8 mouse cellular contexts compared by ENCODE assay signal in the genomic region with DNA sequence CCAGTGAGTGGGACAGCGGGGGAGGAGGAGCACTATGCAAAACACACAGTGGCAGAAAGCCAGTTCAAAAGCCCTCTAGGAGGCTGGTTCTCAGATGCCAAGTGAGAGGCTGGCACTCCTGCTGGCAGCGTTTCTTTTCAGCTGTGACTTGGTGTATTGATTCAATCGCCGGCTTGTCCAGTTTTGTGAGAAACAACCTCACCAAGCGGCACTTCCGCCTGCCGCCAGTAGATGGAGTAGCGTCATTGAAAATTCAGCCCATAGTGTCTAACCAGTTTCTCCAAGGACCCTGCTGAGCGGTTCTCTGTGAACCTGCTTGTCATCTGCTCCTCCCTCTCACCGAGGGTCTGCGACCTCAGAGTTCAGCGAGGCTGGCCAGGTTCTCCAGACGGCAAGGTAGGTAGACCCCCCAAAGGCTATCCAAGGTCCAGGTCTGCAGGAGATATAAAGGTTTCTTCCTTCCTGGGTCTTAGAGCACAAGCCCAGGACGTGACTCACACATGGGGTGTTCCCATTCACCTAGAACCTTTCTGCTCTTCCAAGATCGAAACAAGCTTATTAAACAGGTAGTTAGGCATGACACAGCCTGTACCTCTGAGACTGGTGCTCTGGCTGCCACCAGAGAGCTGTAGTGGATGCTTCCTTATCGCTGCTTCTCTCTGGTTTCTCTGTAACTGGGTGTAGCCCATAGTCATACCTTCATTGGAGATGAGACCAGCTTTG. TPM values are rescaled to one million over a fixed set of nuclear protein-coding genes. Genes with fewer than 3 reads are reported as not detected.
DNase-seq lines count a peak whose midpoint lies in the region; ATAC-seq and TF ChIP-seq lines count a peak whose summit lies in the region.

No protein-coding gene starts in this region.

- no peak for TF ChIP-seq POLR2A in bone marrow macrophage, adult 2 months (IDR thresholded peaks at IDR 0.05; ENCODE audit: borderline replicate concordance, low read depth, low read length)
- TF ChIP-seq POLR2A in embryonic fibroblast, embryonic 13.5 days (IDR thresholded peaks at IDR 0.05; ENCODE audit: low read depth, low read length) = no peak

- H3K4me3 ChIP-seq in bone marrow macrophage, adult 2 months (ENCODE audit: insufficient read depth, low read length) = peak overlapping the region; percentile 17; the same call in 1 of the 2 replicates
- no peak overlapping the region for H3K4me3 ChIP-seq in embryonic fibroblast, embryonic 13.5 days (ENCODE audit: insufficient read depth, low read length)
- peak overlapping the region; percentile 21 for H3K4me3 ChIP-seq in heart, embryonic 11.5 days (ENCODE audit: low read depth, low read length)
- no peak overlapping the region for H3K4me3 ChIP-seq in kidney, postnatal 0 days (replicated peaks; ENCODE audit: low read depth, low read length)
- no peak overlapping the region for H3K4me3 ChIP-seq in liver, embryonic 11.5 days (ENCODE audit: low read depth, low read length)
- no peak overlapping the region for H3K4me3 ChIP-seq in stomach, embryonic 14.5 days (ENCODE audit: low read depth, low read length)

- peak; percentile 81 for TF ChIP-seq CTCF in bone marrow macrophage, adult 2 months (IDR thresholded peaks at IDR 0.05; ENCODE audit: low read depth, low read length)
- peak; percentile 75 for TF ChIP-seq CTCF in embryonic fibroblast, embryonic 13.5 days (IDR thresholded peaks at IDR 0.05; ENCODE audit: borderline replicate concordance, insufficient read depth, low read length)
- peak; percentile 97 for TF ChIP-seq CTCF in kidney, postnatal 0 days (IDR thresholded peaks at IDR 0.05; ENCODE audit: low read depth)

- no peak overlapping the region for H3K27ac ChIP-seq in bone marrow macrophage, adult 2 months (ENCODE audit: insufficient read depth, low read depth, low read length)
- H3K27ac ChIP-seq in embryonic fibroblast, embryonic 13.5 days (ENCODE audit: insufficient read depth, low read length) = no peak overlapping the region; the same call in 1 of the 2 replicates
- no peak overlapping the region for H3K27ac ChIP-seq in heart, embryonic 11.5 days (ENCODE audit: low read depth, low read length)
- H3K27ac ChIP-seq in kidney, postnatal 0 days = no peak overlapping the region
- no peak overlapping the region for H3K27ac ChIP-seq in liver, embryonic 11.5 days (ENCODE audit: low read depth, low read length)
- H3K27ac ChIP-seq in stomach, embryonic 14.5 days (ENCODE audit: low read length) = no peak overlapping the region

- peak overlapping the region; percentile 64 for H3K4me2 ChIP-seq in heart, embryonic 11.5 days
- peak overlapping the region; percentile 6 for H3K4me2 ChIP-seq in kidney, postnatal 0 days (ENCODE audit: low read length)
- H3K4me2 ChIP-seq in liver, embryonic 11.5 days = peak overlapping the region; percentile 43
- H3K4me2 ChIP-seq in stomach, embryonic 14.5 days (replicated peaks; ENCODE audit: low read depth, low read length) = peak overlapping the region; percentile 42

- no peaks in the 10 kb centered on the region for H3K9me3 ChIP-seq in heart, embryonic 11.5 days (replicated peaks; ENCODE audit: control insufficient read depth, low read length)
- H3K9me3 ChIP-seq in kidney, postnatal 0 days (replicated peaks; ENCODE audit: low read length) = no peaks in the 10 kb centered on the region
- H3K9me3 ChIP-seq in liver, embryonic 11.5 days (ENCODE audit: control insufficient read depth, low read length) = no peaks in the 10 kb centered on the region
- H3K9me3 ChIP-seq in stomach, embryonic 14.5 days (ENCODE audit: control insufficient read depth, low read depth, low read length) = no peaks in the 10 kb centered on the region

- ATAC-seq in heart, embryonic 11.5 days (replicated peaks; ENCODE audit: insufficient number of reproducible peaks, low FRiP score, low TSS enrichment) = no peak
- ATAC-seq in kidney, postnatal 0 days (replicated peaks; ENCODE audit: low FRiP score, low read depth) = no peak
- ATAC-seq in liver, embryonic 11.5 days (replicated peaks; ENCODE audit: low FRiP score) = no peak
- no peak for ATAC-seq in stomach, embryonic 14.5 days (ENCODE audit: insufficient number of reproducible peaks, insufficient read depth, low FRiP score, low read depth)

- DNase-seq in B cell, adult 2 months = peak; percentile 92 to 93
- DNase-seq in kidney, postnatal 0 days (ENCODE audit: low spot score) = peak; percentile 88
- DNase-seq in liver, embryonic 11.5 days (ENCODE audit: low spot score) = peak; percentile 82
- DNase-seq in natural killer cell, adult 2 months (ENCODE audit: low spot score in 2 of 2) = peak; percentile 69 to 86

- H3K36me3 ChIP-seq in heart, embryonic 11.5 days (ENCODE audit: control insufficient read depth, insufficient read depth, low read length) = no peaks in the 10 kb centered on the region
- H3K36me3 ChIP-seq in kidney, postnatal 0 days (ENCODE audit: insufficient read depth, low read length) = no peaks in the 10 kb centered on the region
- no peaks in the 10 kb centered on the region for H3K36me3 ChIP-seq in liver, embryonic 11.5 days (ENCODE audit: control insufficient read depth, insufficient read depth, low read length)
- H3K36me3 ChIP-seq in stomach, embryonic 14.5 days (ENCODE audit: control insufficient read depth, insufficient read depth, low read length) = no peaks in the 10 kb centered on the region

- 11% methylated on average over 16 of the region's 16 CpGs for WGBS in heart, embryonic 11.5 days (ENCODE audit: insufficient replicate concordance)
- 11% methylated on average over 16 of the region's 16 CpGs for WGBS in kidney, postnatal 0 days
- WGBS in liver, embryonic 11.5 days = 13% methylated on average over 16 of the region's 16 CpGs
- 11% methylated on average over 16 of the region's 16 CpGs for WGBS in stomach, embryonic 14.5 days

- peaks cover 19% of the 10 kb centered on the region for H3K4me1 ChIP-seq in bone marrow macrophage, adult 2 months (ENCODE audit: control insufficient read depth, insufficient read depth, low read length)
- peaks cover 7% of the 10 kb centered on the region for H3K4me1 ChIP-seq in embryonic fibroblast, embryonic 13.5 days (ENCODE audit: control insufficient read depth, insufficient read depth, low read length)
- peaks cover 21% of the 10 kb centered on the region for H3K4me1 ChIP-seq in heart, embryonic 11.5 days (ENCODE audit: control insufficient read depth, insufficient read depth, low read length)
- peaks cover 5% of the 10 kb centered on the region; the same call in 1 of the 2 replicates for H3K4me1 ChIP-seq in kidney, postnatal 0 days (replicated peaks; ENCODE audit: insufficient read depth, low read length)
- H3K4me1 ChIP-seq in liver, embryonic 11.5 days (replicated peaks; ENCODE audit: control insufficient read depth, insufficient read depth, low read length) = peaks cover 17% of the 10 kb centered on the region
- peaks cover 18% of the 10 kb centered on the region for H3K4me1 ChIP-seq in stomach, embryonic 14.5 days (ENCODE audit: control insufficient read depth, insufficient read depth, low read length)

- 0 out of 2 replicates have a peak, but pooled peaks cover 3% of the 10 kb centered on the region for H3K27me3 ChIP-seq in heart, embryonic 11.5 days (ENCODE audit: control insufficient read depth, insufficient read depth, low read length)
- H3K27me3 ChIP-seq in kidney, postnatal 0 days (ENCODE audit: insufficient read depth, low read length) = no peaks in the 10 kb centered on the region
- peaks cover 27% of the 10 kb centered on the region for H3K27me3 ChIP-seq in liver, embryonic 11.5 days (replicated peaks; ENCODE audit: control insufficient read depth, insufficient read depth, low read length)
- no peaks in the 10 kb centered on the region for H3K27me3 ChIP-seq in stomach, embryonic 14.5 days (ENCODE audit: control insufficient read depth, insufficient read depth, low read length)

- H3K9ac ChIP-seq in heart, embryonic 11.5 days (ENCODE audit: low read depth, low read length) = peak overlapping the region; percentile 59
- H3K9ac ChIP-seq in kidney, postnatal 0 days (ENCODE audit: low read depth, low read length) = no peak overlapping the region
- H3K9ac ChIP-seq in liver, embryonic 11.5 days (ENCODE audit: low read depth, low read length) = no peak overlapping the region
- no peak overlapping the region for H3K9ac ChIP-seq in stomach, embryonic 14.5 days (replicated peaks; ENCODE audit: low read depth, low read length)

RNA-seq across cellular contexts. Expression of a gene that starts 2.4 kb away (rescaled TPM):
- 22.4 and 23.3 TPM in 2 replicates for polyA plus RNA-seq in bone marrow macrophage, adult 2 months (2012; ENCODE audit: insufficient read depth, insufficient read length, missing spikeins)
- polyA plus RNA-seq in embryonic fibroblast, embryonic 13.5 days (2011; ENCODE audit: insufficient read length, low read depth, missing spikeins) = 19.4 and 19.5 TPM in 2 replicates
- 5.7 and 6.6 TPM in 2 replicates for polyA plus RNA-seq in heart, embryonic 11.5 days (2014; fragmentation: Nextera tagmentation; extraction: Ambion mirVana)
- polyA plus RNA-seq in kidney, postnatal 0 days (2015; fragmentation: Nextera tagmentation; extraction: Ambion mirVana) = 18.5 and 19.9 TPM in 2 replicates
- polyA plus RNA-seq in liver, embryonic 11.5 days (2014; fragmentation: Nextera tagmentation; extraction: Ambion mirVana) = 6.2 and 7.2 TPM in 2 replicates
- 9.7 and 11.3 TPM in 2 replicates for polyA plus RNA-seq in stomach, embryonic 14.5 days (2014; fragmentation: Nextera tagmentation; extraction: Ambion mirVana)

RNA-seq across cellular contexts. Expression of a gene that starts 9.7 kb away (rescaled TPM):
- 18.2 and 21.1 TPM in 2 replicates for polyA plus RNA-seq in bone marrow macrophage, adult 2 months (2012; ENCODE audit: insufficient read depth, insufficient read length, missing spikeins)
- 31.3 and 39.0 TPM in 2 replicates for polyA plus RNA-seq in embryonic fibroblast, embryonic 13.5 days (2011; ENCODE audit: insufficient read length, low read depth, missing spikeins)
- polyA plus RNA-seq in heart, embryonic 11.5 days (2014; fragmentation: Nextera tagmentation; extraction: Ambion mirVana) = 47.8 and 51.3 TPM in 2 replicates
- polyA plus RNA-seq in kidney, postnatal 0 days (2015; fragmentation: Nextera tagmentation; extraction: Ambion mirVana) = 55.3 and 59.3 TPM in 2 replicates
- 81.0 and 82.2 TPM in 2 replicates for polyA plus RNA-seq in liver, embryonic 11.5 days (2014; fragmentation: Nextera tagmentation; extraction: Ambion mirVana)
- 65.0 and 66.0 TPM in 2 replicates for polyA plus RNA-seq in stomach, embryonic 14.5 days (2014; fragmentation: Nextera tagmentation; extraction: Ambion mirVana)

RNA-seq across cellular contexts. Expression of a gene that starts 46.5 kb away (rescaled TPM):
- polyA plus RNA-seq in bone marrow macrophage, adult 2 months (2012; ENCODE audit: insufficient read depth, insufficient read length, missing spikeins) = not detected in 2 replicates
- polyA plus RNA-seq in embryonic fibroblast, embryonic 13.5 days (2011; ENCODE audit: insufficient read length, low read depth, missing spikeins) = 6.9 and 8.0 TPM in 2 replicates
- polyA plus RNA-seq in heart, embryonic 11.5 days (2014; fragmentation: Nextera tagmentation; extraction: Ambion mirVana) = 16.4 and 17.2 TPM in 2 replicates
- polyA plus RNA-seq in kidney, postnatal 0 days (2015; fragmentation: Nextera tagmentation; extraction: Ambion mirVana) = 13.4 and 13.8 TPM in 2 replicates
- polyA plus RNA-seq in liver, embryonic 11.5 days (2014; fragmentation: Nextera tagmentation; extraction: Ambion mirVana) = 3.5 and 4.1 TPM in 2 replicates
- polyA plus RNA-seq in stomach, embryonic 14.5 days (2014; fragmentation: Nextera tagmentation; extraction: Ambion mirVana) = 15.2 and 16.0 TPM in 2 replicates

Comparison
In these comparisons a context has a peak if more than half of its experiments do, and no peak if none do; other contexts are left out.
1. H3K4me3 ChIP-seq: peak in bone marrow macrophage, adult 2 months (single experiment) and heart, embryonic 11.5 days (single experiment); none in embryonic fibroblast, embryonic 13.5 days (single experiment), kidney, postnatal 0 days (single experiment), liver, embryonic 11.5 days (single experiment) and stomach, embryonic 14.5 days (single experiment).
2. H3K4me2 ChIP-seq: peak in every context shown above with its lines; median percentile 64 in heart, embryonic 11.5 days; 43 in liver, embryonic 11.5 days; 42 in stomach, embryonic 14.5 days; 6 in kidney, postnatal 0 days.
3. Peak in every context shown above with its lines, with median percentiles within 50 percentile points of each other: DNase-seq and CTCF ChIP-seq.